Mouse (Mus musculus): ENCODE measurements at regions not wholly inside any gene's neighbourhood (a gene's known extent, or its start where the extent isn't known, plus 50 kb on each side); places are given as distances from the start of the nearest gene placed in this dataset.

DNA sequence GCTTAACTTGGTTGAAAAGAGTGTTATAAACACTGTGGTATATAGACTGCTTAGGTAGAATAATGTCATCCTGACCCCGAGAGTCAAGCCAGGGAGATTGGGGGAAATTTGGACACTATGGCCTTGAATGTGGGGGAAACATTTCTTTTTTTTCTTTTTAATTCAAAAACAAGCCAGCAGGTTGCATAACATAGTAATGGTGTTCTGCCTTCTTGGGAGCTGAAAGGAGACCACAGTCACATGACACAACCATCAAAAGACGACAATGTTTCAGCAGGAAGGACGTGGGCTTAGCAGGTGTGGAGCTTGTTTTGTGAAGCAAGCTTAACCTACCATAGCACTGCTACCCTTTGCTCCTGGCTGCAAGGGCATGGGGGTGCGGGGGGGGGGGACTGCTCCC is 306.3 kb upstream of the Klf3 start:
- TF ChIP-seq CTCF (IDR thresholded peaks at IDR 0.05; ENCODE audit: extremely low read depth, insufficient read depth, low read length) (no peak), POLR2A (IDR thresholded peaks at IDR 0.05; ENCODE audit: extremely low read depth, insufficient read depth, low read length) (no peak)
